Mouse (Mus musculus) central nervous system, embryonic 14 days (tissue): ENCODE measurements around the gene Fabp1. TPM values are rescaled to one million over a fixed set of nuclear protein-coding genes. Genes with fewer than 3 reads are reported as not detected.

Experiments used
- polyA plus RNA-seq: library from polyadenylated mRNA; depleted of rRNA; stranded (reverse); fragments of >200 nt; gene quantifications from 2 replicates; pipeline ENCODE4 v1.2.3, GENCODE M21; 2012; rRNA removed

Fabp1 gene
- polyA plus RNA-seq = not detected in 2 replicates

DNA sequence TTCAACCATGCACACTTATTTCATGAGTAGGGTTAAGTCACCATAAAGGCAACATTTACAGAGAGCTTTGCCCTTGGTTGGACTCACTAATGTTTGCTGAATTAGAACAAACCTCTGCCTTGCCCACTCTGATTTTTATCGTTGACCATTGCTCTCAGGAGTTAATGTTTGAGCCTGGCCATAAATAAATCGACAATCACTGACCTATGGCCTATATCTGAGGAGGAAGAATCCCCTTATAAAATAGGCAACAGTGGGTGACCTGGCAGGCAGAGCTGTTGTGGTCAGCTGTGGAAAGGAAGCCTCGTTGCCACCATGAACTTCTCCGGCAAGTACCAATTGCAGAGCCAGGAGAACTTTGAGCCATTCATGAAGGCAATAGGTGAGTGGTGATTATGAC, at the start of gene Fabp1:
TSS of gene Fabp1 (plus strand) at position 216 of the 400 bp plus-strand sequence.

Other genes with a start within 250 kb of the Fabp1 start
- 0.11 TPM in 1 of 2 replicates, not detected in the other for gene Foxi3, start 243.3 kb upstream of the Fabp1 start, polyA plus RNA-seq
- 2.3 and 2.6 TPM in 2 replicates for gene Thnsl2, start 55.4 kb upstream of the Fabp1 start, polyA plus RNA-seq
- 12.1 and 12.3 TPM in 2 replicates for gene Krcc1, start 71.8 kb downstream of the Fabp1 start, polyA plus RNA-seq
- 0.45 and 4.3 TPM in 2 replicates for gene Smyd1, start 122.4 kb downstream of the Fabp1 start, polyA plus RNA-seq
- not detected in 2 replicates for gene Cd8b1, start 123.0 kb downstream of the Fabp1 start, polyA plus RNA-seq
- gene Cd8a, start 173.6 kb downstream of the Fabp1 start, polyA plus RNA-seq = not detected in 2 replicates
- gene Rmnd5a, start 240.8 kb downstream of the Fabp1 start, polyA plus RNA-seq = 30.3 and 31.3 TPM in 2 replicates